Mouse (Mus musculus) thymus, adult 2 months (tissue): Measurements from ENCODE around the gene Snx13. TPM values are rescaled to one million over a fixed set of nuclear protein-coding genes. Genes with fewer than 3 reads are reported as not detected.

Experiments
- DNase-seq: peaks from one replicate; pipeline ENCODE4 v3.0.0; 2021
- H3K27ac ChIP-seq: fragments of 200-500 bp; 2 replicates; pipeline ENCODE4 v1.5.1; 2012; ENCODE audit warnings: low read length, control low read depth; ENCODE audit not compliant: control insufficient read depth, insufficient read depth
- H3K27me3 ChIP-seq: fragments of 200-500 bp; 2 replicates; pipeline ENCODE4 v1.6.1; 2012; ENCODE audit warnings: mild to moderate bottlenecking, low read length, moderate library complexity, mixed read lengths; ENCODE audit not compliant: control insufficient read depth, insufficient read depth
- H3K36me3 ChIP-seq: fragments of 200-500 bp; 2 replicates; pipeline ENCODE4 v1.6.1; 2012; ENCODE audit warnings: mild to moderate bottlenecking, low read length, moderate library complexity; ENCODE audit not compliant: control insufficient read depth, insufficient read depth
- H3K4me1 ChIP-seq: fragments of 200-500 bp; replicated peaks from 2 replicates; pipeline ENCODE4 v1.6.1; 2012; ENCODE audit warnings: low read length; ENCODE audit not compliant: control insufficient read depth, insufficient read depth
- H3K4me3 ChIP-seq: fragments of 200-500 bp; 2 replicates; pipeline ENCODE4 v1.5.1; 2012; ENCODE audit warnings: mild to moderate bottlenecking, low read length, control low read depth, moderate library complexity; ENCODE audit not compliant: control insufficient read depth, insufficient read depth
- CTCF ChIP-seq: fragments of 200-500 bp; IDR thresholded peaks from 2 replicates; pipeline ENCODE4 v1.5.1; 2012; ENCODE audit warnings: mild to moderate bottlenecking, control low read depth, low read length, moderate library complexity, borderline replicate concordance; ENCODE audit not compliant: control insufficient read depth, poor library complexity, insufficient read depth; ENCODE audit errors: extremely low read depth
- POLR2A ChIP-seq: fragments of 200-500 bp; IDR thresholded peaks from 2 replicates; pipeline ENCODE4 v1.6.1; 2012; ENCODE audit warnings: mild to moderate bottlenecking, low read length, control low read depth, moderate library complexity; ENCODE audit not compliant: control insufficient read depth, poor library complexity, insufficient read depth; ENCODE audit errors: extremely low read depth
- WGBS: fragments of 180-500 bp; shearing (Covaris S2); methylation state at CpG from one replicate; pipeline ENCODE4 v1.1.7; 2018; 5-methylcytosine and 5-hydroxymethylcytosine counted together
- polyA plus RNA-seq: library from polyadenylated mRNA; depleted of rRNA; stranded (reverse); fragments of >200 nt; gene quantifications from 2 replicates; pipeline ENCODE4 v1.2.3, GENCODE M21; 2012

Gene Snx13
- polyA plus RNA-seq, 1 experiment = 5.5 TPM

DNA sequence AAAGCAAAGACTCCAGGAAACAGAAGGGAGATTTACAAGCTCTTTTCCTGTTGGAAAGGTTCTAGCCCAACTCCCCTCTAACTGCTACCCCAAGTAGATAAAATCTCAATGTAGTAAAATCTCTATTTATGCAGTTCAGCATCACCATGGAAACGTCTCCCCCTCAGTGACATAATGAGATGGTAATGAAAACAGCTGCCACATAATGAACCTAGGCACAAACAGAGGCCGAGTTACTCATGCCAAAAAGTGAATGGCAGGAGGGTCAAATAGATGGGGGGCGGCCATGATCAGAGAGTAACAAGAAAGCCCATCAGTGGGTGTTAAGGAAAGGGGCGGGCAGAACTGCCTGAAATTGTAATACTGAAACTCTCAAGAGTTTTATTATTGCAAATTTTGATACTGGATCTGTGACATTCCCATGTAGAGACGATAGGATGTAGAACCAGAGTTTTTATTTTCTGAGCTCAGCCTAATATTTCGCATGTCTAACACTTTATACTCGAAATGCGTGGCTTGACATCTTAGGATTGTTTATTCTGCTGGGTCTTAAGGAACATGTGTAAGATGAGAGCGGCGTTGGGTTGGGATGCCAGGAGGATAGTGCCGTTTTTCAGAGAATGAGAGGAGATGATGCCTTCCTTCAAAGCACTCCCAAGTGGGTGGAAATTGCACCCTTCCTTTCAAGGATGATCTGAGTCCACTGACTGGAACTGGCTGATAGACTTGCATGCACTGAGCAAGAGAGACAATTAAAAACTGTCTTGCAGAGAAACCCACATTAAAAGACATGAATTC is 38.4 kb upstream of the Snx13 start:
- Histone ChIP-seq H3K27me3 (no peaks in the 10 kb centered on the region), H3K4me3 (no peak overlapping the region), H3K36me3 (no peaks in the 10 kb centered on the region), H3K4me1 (no peaks in the 10 kb centered on the region), H3K27ac (no peak overlapping the region)
- WGBS = 90% methylated on average over 11 of the region's 11 CpGs
- TF ChIP-seq CTCF (no peak), POLR2A (no peak)
- no peak for DNase-seq

DNA sequence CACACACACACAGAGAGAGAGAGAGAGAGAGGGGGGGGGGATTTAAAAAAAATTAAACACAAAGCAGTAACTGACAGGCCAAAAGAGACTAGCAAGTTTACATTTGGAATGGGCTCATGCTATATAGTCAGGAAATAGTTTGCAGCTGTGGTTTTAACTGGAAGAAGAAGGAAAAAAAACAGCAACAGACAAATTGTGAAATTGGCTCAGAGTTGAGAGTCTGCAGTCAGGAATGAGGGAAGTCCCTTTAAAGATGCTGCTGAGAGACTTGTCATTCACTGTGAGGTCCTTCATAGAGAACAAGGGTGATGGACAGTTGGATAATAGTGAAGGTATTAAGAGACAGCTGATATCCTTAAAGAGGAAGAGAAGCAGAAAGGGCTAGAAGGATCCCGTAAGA is 35.5 kb upstream of the Snx13 start:
- Histone ChIP-seq H3K4me1 (no peaks in the 10 kb centered on the region), H3K4me3 (no peak overlapping the region), H3K27me3 (no peaks in the 10 kb centered on the region), H3K27ac (no peak overlapping the region), H3K36me3 (no peaks in the 10 kb centered on the region)
- TF ChIP-seq POLR2A = no peak
- no peak for TF ChIP-seq CTCF
- 73% methylated on average over 1 of the region's 1 CpGs for WGBS
- no peak for DNase-seq

DNA sequence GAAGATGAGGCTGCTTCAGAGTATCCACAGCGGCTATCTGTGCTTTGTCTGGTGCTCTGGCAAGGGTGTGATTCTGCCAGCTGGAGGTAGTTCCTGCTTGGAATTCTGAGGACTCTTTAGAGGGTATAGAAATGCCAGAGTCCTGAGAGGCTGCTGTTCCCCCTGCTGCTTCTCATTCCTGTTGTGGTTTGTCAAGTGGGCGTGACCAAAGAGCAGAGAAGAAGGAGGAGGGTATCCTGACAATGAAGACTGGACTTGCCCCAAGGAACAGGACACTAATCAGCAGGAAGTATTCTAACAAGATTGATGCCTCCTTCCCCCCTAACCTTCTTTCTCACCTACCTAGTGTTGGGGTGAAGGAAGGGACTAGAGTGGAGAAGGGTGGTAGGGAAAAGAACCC is 33.0 kb upstream of the Snx13 start:
- WGBS = 53% methylated on average over 2 of the region's 2 CpGs
- no peaks in the 10 kb centered on the region for H3K4me1 ChIP-seq
- TF ChIP-seq POLR2A (no peak), CTCF (no peak)

DNA sequence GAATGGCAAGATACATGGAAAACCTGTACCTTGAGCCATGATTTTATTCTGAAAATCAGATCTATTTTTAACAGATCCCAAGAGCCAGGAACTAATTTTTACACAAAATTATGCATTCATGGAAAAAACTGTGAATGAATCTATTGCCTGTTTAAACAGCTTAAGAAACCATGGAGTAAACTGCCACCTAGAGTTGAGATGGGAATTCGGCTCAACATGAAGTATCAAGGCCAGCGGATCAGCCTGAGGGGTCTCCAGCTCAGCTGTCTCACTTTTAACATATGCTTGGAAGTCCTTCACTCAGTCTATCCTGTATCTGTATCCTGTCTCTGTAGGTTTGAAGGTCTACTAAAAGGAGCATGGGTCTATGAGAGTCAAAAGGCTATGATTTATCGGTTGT is 30.9 kb upstream of the Snx13 start:
- H3K27ac ChIP-seq = no peak overlapping the region
- WGBS = 71% methylated on average over 3 of the region's 3 CpGs
- no peaks in the 10 kb centered on the region for H3K27me3 ChIP-seq
- H3K4me3 ChIP-seq = no peak overlapping the region
- no peak for DNase-seq
- no peak for TF ChIP-seq CTCF
- H3K4me1 ChIP-seq = no peaks in the 10 kb centered on the region
- no peaks in the 10 kb centered on the region for H3K36me3 ChIP-seq

More for the DNA sequence above, 33.0 kb upstream of the Snx13 start:
- Histone ChIP-seq H3K27ac (no peak overlapping the region), H3K36me3 (no peaks in the 10 kb centered on the region), H3K4me3 (no peak overlapping the region), H3K27me3 (no peaks in the 10 kb centered on the region)
- no peak for DNase-seq

DNA sequence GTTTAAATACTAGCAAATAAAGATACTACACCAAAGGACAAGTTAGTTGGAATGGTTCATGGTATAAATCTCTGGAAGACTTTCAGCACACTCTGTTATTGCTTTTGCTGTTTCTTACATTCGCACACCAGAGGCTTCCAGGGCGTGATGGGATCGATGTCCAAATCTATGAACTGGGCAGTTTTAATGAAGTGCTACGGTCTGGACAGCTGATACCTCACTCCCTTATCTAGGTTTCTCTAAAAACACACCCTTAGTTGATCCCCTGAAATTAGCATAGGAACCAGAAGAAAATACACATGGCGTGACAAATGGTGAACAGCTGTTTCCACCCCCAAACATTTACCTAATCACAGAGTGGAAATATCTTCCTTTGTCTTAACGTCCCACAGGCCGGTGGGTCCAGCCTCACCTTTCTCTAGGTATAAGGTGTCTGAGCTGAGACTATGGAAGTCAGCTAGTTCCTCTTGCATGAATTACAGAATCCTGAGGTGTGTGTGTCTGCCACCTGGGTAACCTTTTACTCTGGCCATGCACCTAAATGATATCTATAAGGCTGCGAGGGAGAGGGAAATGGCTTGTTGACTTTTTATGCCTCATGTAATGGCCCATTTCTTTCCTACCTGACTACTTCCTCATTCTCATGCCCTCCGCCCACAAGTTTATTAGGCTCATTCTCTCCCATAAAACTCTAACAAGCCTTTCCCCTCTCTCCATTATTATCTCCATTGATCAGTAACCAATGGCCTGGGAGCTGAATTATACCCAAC is 30.3 kb upstream of the Snx13 start:
- Histone ChIP-seq H3K27me3 (no peaks in the 10 kb centered on the region), H3K4me1 (no peaks in the 10 kb centered on the region), H3K36me3 (no peaks in the 10 kb centered on the region), H3K4me3 (no peak overlapping the region), H3K27ac (no peak overlapping the region)
- DNase-seq = no peak
- TF ChIP-seq POLR2A (no peak), CTCF (no peak)
- 93% methylated on average over 9 of the region's 9 CpGs for WGBS

DNA sequence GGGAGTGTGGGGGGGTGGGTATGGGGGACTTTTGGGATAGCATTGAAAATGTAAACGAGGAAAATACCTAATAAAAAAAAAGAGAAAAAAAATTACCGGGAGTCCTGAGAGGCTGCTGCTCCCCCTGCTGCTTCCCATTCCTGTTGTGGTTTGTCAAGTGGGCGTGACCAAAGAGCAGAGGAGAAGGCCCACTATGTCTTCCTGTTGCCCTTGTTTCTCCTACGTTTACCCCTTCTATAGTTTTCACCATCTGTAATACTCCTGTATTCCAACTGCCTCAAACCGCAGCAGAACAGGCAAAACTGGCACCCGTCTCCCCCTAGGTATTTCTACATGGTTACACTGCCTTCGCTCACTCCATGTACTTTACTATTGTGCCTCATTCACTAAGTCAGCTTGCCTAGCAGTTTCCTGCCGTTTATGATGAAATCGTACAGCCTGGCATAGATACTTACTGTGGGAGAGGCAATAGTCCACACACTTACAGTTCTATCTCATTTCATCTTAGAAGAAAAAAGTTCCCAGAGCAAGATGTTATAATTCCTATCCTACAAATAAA is 28.2 kb upstream of the Snx13 start:
- Histone ChIP-seq H3K27ac (no peak overlapping the region), H3K4me1 (no peaks in the 10 kb centered on the region), H3K27me3 (no peaks in the 10 kb centered on the region), H3K4me3 (no peak overlapping the region), H3K36me3 (no peaks in the 10 kb centered on the region)
- DNase-seq = peak; percentile 7
- WGBS = 16% methylated on average over 9 of the region's 9 CpGs
- TF ChIP-seq CTCF = no peak
- TF ChIP-seq POLR2A = no peak

DNA sequence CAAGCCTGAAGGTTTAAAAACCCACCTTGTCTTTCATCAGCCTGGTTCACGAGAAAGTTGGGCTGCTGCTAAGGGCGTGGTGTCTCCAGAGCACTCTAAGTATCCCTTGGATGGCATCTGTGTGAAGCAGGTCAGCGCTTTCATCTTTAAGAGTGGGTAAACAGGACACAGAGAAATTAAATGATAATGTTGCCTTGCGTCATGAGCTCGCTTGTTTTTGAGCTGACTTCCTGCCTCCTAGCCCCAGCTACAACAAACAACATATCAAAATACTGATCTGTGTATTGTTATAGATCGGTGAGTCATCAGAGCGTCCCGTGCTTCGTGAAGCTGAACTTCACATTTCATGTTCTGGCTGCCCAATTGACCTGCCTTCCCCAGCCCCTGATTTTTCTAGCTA is 25.7 kb upstream of the Snx13 start:
- Histone ChIP-seq H3K27me3 (no peaks in the 10 kb centered on the region), H3K4me3 (no peak overlapping the region), H3K36me3 (no peaks in the 10 kb centered on the region), H3K27ac (no peak overlapping the region), H3K4me1 (no peaks in the 10 kb centered on the region)
- WGBS = 92% methylated on average over 9 of the region's 9 CpGs
- DNase-seq = no peak
- TF ChIP-seq CTCF (no peak), POLR2A (no peak)
